21 mouse cellular contexts compared by ENCODE assay signal in the genomic region with DNA sequence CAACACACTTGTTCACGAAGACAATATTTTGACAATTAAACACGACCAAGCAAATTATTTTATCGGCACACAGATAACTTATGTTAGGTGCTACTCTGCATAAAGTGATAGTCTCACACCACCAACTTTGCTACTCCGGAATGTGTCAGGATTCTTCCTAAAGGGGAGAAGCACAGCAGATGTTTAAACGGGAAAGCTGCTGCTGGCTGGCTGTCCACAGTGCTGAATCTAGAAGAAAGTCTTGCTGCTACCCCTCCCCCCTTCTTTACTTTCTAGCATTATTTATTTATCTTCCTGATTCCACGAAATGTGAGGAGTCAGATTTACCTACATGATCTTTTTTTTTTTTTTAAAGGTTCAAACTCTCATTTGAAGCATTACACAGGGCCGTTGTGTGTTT. TPM values are rescaled to one million over a fixed set of nuclear protein-coding genes. Genes with fewer than 3 reads are reported as not detected.
A peak's percentile ranks its signal among the peaks of the same experiment; 100 is the strongest.
DNase-seq lines count a peak whose midpoint lies in the region; ATAC-seq and TF ChIP-seq lines count a peak whose summit lies in the region.
"Had no signal": no experiment of that assay in that cellular context is flagged by ENCODE, and none has a peak within 500 bp of the region (broad histone marks: within the 10 kb centered on the region; RNA-seq: fewer than 3 reads in every experiment).

No protein-coding gene starts in this region.

- H3K4me1 ChIP-seq in embryonic facial prominence, embryonic 11.5 days (ENCODE audit: control insufficient read depth, insufficient read depth, low read length): no peaks in the 10 kb centered on the region
- H3K4me1 ChIP-seq in embryonic facial prominence, embryonic 10.5 days: no peaks in the 10 kb centered on the region
- H3K4me1 ChIP-seq in kidney, postnatal 0 days (replicated peaks; ENCODE audit: insufficient read depth, low read length): no peaks in the 10 kb centered on the region
- H3K4me1 ChIP-seq in embryonic facial prominence, embryonic 14.5 days (ENCODE audit: control insufficient read depth, insufficient read depth, low read length): 0 out of 2 replicates have a peak, but pooled peaks cover 5% of the 10 kb centered on the region
- H3K4me1 ChIP-seq: liver, embryonic 13.5 days had no signal

- H3K36me3 ChIP-seq in embryonic facial prominence, embryonic 11.5 days (replicated peaks; ENCODE audit: control insufficient read depth, insufficient read depth, low read depth, low read length): no peaks in the 10 kb centered on the region
- no peaks in the 10 kb centered on the region for H3K36me3 ChIP-seq in embryonic facial prominence, embryonic 10.5 days (replicated peaks)
- H3K36me3 ChIP-seq in kidney, postnatal 0 days (ENCODE audit: insufficient read depth, low read length): no peaks in the 10 kb centered on the region
- H3K36me3 ChIP-seq in embryonic facial prominence, embryonic 14.5 days (ENCODE audit: control insufficient read depth, insufficient read depth, low read length): no peaks in the 10 kb centered on the region
- H3K36me3 ChIP-seq: liver, embryonic 13.5 days had no signal

- no peak overlapping the region for H3K9ac ChIP-seq in embryonic facial prominence, embryonic 11.5 days (replicated peaks; ENCODE audit: low read length)
- no peak overlapping the region for H3K9ac ChIP-seq in kidney, postnatal 0 days (ENCODE audit: low read depth, low read length)
- no peak overlapping the region for H3K9ac ChIP-seq in embryonic facial prominence, embryonic 14.5 days (ENCODE audit: low read depth, low read length)
- H3K9ac ChIP-seq: liver, embryonic 13.5 days had no signal

- TF ChIP-seq CTCF in kidney, postnatal 0 days (IDR thresholded peaks at IDR 0.05; ENCODE audit: low read depth): no peak

- WGBS in embryonic facial prominence, embryonic 11.5 days: 34% methylated on average over 7 of the region's 7 CpGs
- whole genome bisulfite sequencing in embryonic facial prominence, embryonic 10.5 days: 34% methylated on average over 7 of the region's 7 CpGs
- WGBS in kidney, postnatal 0 days: 32% methylated on average over 7 of the region's 7 CpGs
- WGBS in embryonic facial prominence, embryonic 14.5 days: 31% methylated on average over 7 of the region's 7 CpGs

- peak; percentile 49 for DNase-seq in embryonic facial prominence, embryonic 11.5 days (ENCODE audit: low spot score)
- DNase-seq in embryonic facial prominence, embryonic 10.5 days (ENCODE audit: low spot score): no peak
- DNase-seq in kidney, postnatal 0 days (ENCODE audit: low spot score): peak; percentile 68
- DNase-seq in kidney, postnatal 25 days: no peak
- peak; percentile 28 for DNase-seq in NIH3T3 (ENCODE audit: low read depth)
- DNase-seq in embryonic facial prominence, embryonic 14.5 days (ENCODE audit: low spot score): peak; percentile 61
- DNase-seq in urinary bladder, adult 2 months (ENCODE audit: low spot score): no peak
- DNase-seq in layer of hippocampus, postnatal 10 days (ENCODE audit: low spot score in 2 of 2): no peak
- DNase-seq: adrenal gland, postnatal 10 days; cerebellum, adult 11 months; cerebellum, postnatal 36 days; heart, postnatal 36 days; liver, embryonic 13.5 days; retina, postnatal 1 day; right cerebral cortex, postnatal 4 days had no signal

- H3K9me3 ChIP-seq in embryonic facial prominence, embryonic 11.5 days (replicated peaks; ENCODE audit: control insufficient read depth, low read length): no peaks in the 10 kb centered on the region
- H3K9me3 ChIP-seq in embryonic facial prominence, embryonic 10.5 days: no peaks in the 10 kb centered on the region
- no peaks in the 10 kb centered on the region for H3K9me3 ChIP-seq in kidney, postnatal 0 days (replicated peaks; ENCODE audit: low read length)
- no peaks in the 10 kb centered on the region for H3K9me3 ChIP-seq in embryonic facial prominence, embryonic 14.5 days (ENCODE audit: control insufficient read depth, low read length)
- H3K9me3 ChIP-seq: liver, embryonic 13.5 days had no signal

- H3K27ac ChIP-seq in embryonic facial prominence, embryonic 11.5 days (replicated peaks; ENCODE audit: low read depth, low read length): no peak overlapping the region
- H3K27ac ChIP-seq in embryonic facial prominence, embryonic 10.5 days (replicated peaks): no peak overlapping the region
- no peak overlapping the region for H3K27ac ChIP-seq in kidney, postnatal 0 days
- no peak overlapping the region for H3K27ac ChIP-seq in embryonic facial prominence, embryonic 14.5 days (replicated peaks; ENCODE audit: low read depth, low read length)
- H3K27ac ChIP-seq: liver, embryonic 13.5 days had no signal

- H3K4me3 ChIP-seq in embryonic facial prominence, embryonic 11.5 days (ENCODE audit: low read depth, low read length): no peak overlapping the region
- no peak overlapping the region for H3K4me3 ChIP-seq in embryonic facial prominence, embryonic 10.5 days
- no peak overlapping the region for H3K4me3 ChIP-seq in kidney, postnatal 0 days (replicated peaks; ENCODE audit: low read depth, low read length)
- H3K4me3 ChIP-seq in embryonic facial prominence, embryonic 14.5 days (ENCODE audit: low read depth, low read length): no peak overlapping the region
- H3K4me3 ChIP-seq: erythroblast, embryonic 14.5 days; liver, embryonic 13.5 days had no signal

- no peak overlapping the region for H3K4me2 ChIP-seq in embryonic facial prominence, embryonic 11.5 days (ENCODE audit: low read depth, low read length)
- no peak overlapping the region for H3K4me2 ChIP-seq in kidney, postnatal 0 days (ENCODE audit: low read length)
- peak overlapping the region; percentile 20; the same call in 1 of the 2 replicates for H3K4me2 ChIP-seq in embryonic facial prominence, embryonic 14.5 days (ENCODE audit: low read depth, low read length)
- H3K4me2 ChIP-seq: heart, embryonic 11.5 days; liver, embryonic 13.5 days; midbrain, embryonic 11.5 days had no signal

- no peak for ATAC-seq in embryonic facial prominence, embryonic 11.5 days (replicated peaks; ENCODE audit: insufficient number of reproducible peaks, low FRiP score, low TSS enrichment, low read depth)
- no peak for ATAC-seq in kidney, postnatal 0 days (replicated peaks; ENCODE audit: low FRiP score, low read depth)
- no peak for ATAC-seq in embryonic facial prominence, embryonic 14.5 days (ENCODE audit: low read depth)
- ATAC-seq: forebrain, embryonic 14.5 days had no signal

- H3K27me3 ChIP-seq in embryonic facial prominence, embryonic 11.5 days (ENCODE audit: control insufficient read depth, insufficient read depth, low read length): no peaks in the 10 kb centered on the region
- no peaks in the 10 kb centered on the region for H3K27me3 ChIP-seq in embryonic facial prominence, embryonic 10.5 days (replicated peaks; ENCODE audit: low read depth, poor library complexity, severe bottlenecking)
- no peaks in the 10 kb centered on the region for H3K27me3 ChIP-seq in kidney, postnatal 0 days (ENCODE audit: insufficient read depth, low read length)
- no peaks in the 10 kb centered on the region for H3K27me3 ChIP-seq in embryonic facial prominence, embryonic 14.5 days (replicated peaks; ENCODE audit: control insufficient read depth, insufficient read depth, low read length)
- H3K27me3 ChIP-seq: liver, embryonic 13.5 days had no signal

RNA-seq across cellular contexts. Expression of a gene that starts 23.6 kb away (rescaled TPM):
- polyA plus RNA-seq in embryonic facial prominence, embryonic 11.5 days (2014; fragmentation: Nextera tagmentation; extraction: Ambion mirVana): 1.9 TPM in 2 replicates
- 1.9 and 2.1 TPM in 2 replicates for polyA plus RNA-seq in embryonic facial prominence, embryonic 10.5 days (2016; fragmentation: Nextera tagmentation; extraction: Ambion mirVana)
- 1.6 and 1.8 TPM in 2 replicates for polyA plus RNA-seq in kidney, postnatal 0 days (2015; fragmentation: Nextera tagmentation; extraction: Ambion mirVana)
- 4.4 and 4.8 TPM in 2 replicates for polyA plus RNA-seq in embryonic facial prominence, embryonic 14.5 days (2014; fragmentation: Nextera tagmentation; extraction: Ambion mirVana)
- 1.1 and 1.4 TPM in 2 replicates for polyA plus RNA-seq in urinary bladder, adult 2 months (2012; rRNA removed)
- 10 to 100 TPM; 38.2 to 44.0 TPM for total RNA-seq in layer of hippocampus, postnatal 10 days (2021)
- total RNA-seq: MEL; neutrophil, adult 5-6 weeks had no signal
- polyA plus RNA-seq: erythroblast, embryonic 14.5 days had no signal

Comparison
In these comparisons a context has a peak if more than half of its experiments do, and no peak if none do; other contexts are left out.
1. DNase-seq: peak in embryonic facial prominence, embryonic 11.5 days (single experiment), kidney, postnatal 0 days (single experiment), NIH3T3 (single experiment) and embryonic facial prominence, embryonic 14.5 days (single experiment); none in embryonic facial prominence, embryonic 10.5 days (single experiment), kidney, postnatal 25 days (0 of 2), urinary bladder, adult 2 months (single experiment) and layer of hippocampus, postnatal 10 days (0 of 2).